Mouse (Mus musculus): ENCODE results near the gene Wnt5a.

Wnt5a gene

DNA sequence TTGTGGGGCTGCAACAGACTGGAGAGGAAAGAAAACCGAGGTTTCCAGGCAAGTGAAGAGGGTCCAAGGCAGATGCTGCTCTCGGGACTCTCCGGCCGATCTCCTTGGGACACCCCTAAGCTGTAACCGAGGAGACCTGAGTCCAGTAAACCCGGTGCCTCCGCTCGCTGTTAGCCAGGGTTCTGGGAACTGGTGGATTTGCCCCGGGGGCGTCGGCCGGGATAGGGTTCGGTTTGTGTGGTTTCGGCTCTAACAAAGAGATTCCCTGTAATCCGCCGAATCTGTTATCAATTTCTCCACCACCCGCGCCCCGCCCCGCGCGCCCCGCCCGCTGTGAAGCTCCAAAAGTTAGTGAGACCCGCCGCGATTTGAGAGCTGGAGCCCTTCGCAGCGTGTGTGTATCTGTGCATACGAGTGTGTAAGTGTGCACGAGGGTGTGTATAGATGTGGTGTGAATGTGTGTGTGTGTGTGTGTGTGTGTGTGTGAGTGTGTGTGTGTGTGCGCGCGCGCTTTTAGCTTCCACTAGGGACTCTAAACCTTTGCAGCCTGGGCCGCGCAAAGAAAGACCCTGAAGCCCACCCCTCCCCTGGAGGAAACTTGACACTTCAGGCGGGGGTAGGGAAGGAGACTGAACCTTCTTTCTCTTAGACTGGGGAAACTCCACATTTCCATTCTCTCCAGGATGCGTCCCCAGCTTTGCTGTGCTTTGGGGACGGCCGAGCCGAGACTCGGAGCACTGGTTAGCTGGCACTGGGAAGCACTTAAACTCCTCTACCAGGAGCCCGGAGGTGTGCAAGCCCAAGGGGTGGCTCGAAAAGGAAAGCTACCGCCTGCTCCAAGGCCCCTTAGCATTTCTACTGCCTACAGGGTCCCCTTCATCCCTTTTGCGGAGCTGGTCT lies 5.1 kb downstream of the Wnt5a start:
- peak; percentile 43 for DNase-seq (ENCODE audit: low spot score)

DNA sequence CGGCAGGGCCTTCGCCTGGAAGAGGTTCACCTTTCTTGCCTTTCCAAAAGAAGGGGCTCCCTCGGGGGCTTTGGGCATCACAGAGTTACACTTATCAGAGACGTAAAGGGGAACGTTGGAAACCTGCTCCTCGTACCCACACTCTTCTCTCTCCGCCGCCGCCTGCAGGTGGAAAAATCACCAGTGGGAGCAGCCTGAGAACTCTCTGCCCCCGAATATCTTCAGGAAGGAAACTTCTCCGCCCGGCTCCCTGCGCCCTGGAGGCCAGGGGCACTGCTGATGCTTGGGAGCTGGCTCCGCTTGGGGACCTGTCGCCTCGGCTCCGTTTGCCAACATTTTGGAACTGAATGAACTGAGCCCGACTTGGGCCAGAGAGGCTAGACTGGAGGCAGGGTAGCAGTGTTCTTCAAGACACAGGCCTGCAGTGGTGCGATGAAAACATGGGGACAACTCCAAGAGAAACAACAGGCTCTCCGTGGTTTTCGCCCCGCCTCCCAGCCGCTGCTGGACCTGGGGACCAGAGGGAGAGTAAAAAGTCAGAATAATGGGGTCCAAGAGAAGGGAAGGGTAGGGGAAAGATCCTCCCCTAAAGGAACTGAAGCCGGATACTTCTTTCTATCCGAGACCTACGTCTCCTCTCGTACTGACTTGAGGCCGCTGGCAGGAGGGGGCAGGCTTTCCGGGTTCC lies 5.9 kb downstream of the Wnt5a start:
- DNase-seq (ENCODE audit: low spot score): peak; percentile 34

- peak; percentile 27 for DNase-seq (ENCODE audit: low spot score)
Observed at GRCm38 (mm10) chr14:28511029-28511651, 6.6 kb downstream of the Wnt5a start.

DNA sequence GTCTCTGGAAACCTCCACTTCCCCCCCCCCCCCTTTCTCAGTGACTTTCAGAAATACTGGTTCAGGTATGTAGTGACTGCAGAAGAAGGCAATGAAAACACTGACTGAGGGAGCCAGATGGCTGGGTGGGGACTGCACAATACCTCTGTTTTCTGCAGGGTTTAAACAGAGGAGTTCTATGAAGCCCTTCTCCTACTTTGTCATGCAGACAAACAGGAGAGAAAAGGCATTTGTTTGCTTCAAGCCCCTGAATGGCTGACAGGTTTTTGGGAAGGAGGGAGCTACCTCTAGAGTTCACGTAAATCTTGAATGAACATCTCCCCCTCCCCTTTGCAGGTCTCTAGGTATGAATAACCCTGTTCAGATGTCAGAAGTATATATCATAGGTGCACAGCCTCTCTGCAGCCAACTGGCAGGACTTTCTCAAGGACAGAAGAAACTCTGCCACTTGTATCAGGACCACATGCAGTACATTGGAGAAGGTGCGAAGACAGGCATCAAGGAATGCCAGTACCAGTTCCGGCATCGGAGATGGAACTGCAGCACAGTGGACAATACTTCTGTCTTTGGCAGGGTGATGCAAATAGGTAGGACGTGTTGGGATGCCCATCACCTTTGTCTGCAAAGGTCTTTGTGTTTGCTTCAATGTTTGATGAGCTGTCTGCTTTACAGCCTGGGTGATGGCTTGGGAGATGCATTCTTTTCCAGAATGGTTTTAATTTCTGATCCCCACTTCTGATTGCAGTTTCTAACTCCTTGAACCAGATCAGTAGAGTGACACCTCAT lies 8.4 kb downstream of the Wnt5a start:
- no peak for DNase-seq (ENCODE audit: low spot score)

- no peak for DNase-seq (ENCODE audit: low spot score)
Observed at GRCm38 (mm10) chr14:28514171-28514570, 9.6 kb downstream of the Wnt5a start.

- no peak for DNase-seq (ENCODE audit: low spot score)
Observed at GRCm38 (mm10) chr14:28515331-28515730, 10.8 kb downstream of the Wnt5a start.

GRCm38 (mm10) chr14:28517631-28518560 lies 13.3 kb downstream of the Wnt5a start:
- DNase-seq (ENCODE audit: low spot score): no peak

- no peak for DNase-seq (ENCODE audit: low spot score)
Observed at GRCm38 (mm10) chr14:28521106-28521505, 16.6 kb downstream of the Wnt5a start.

GRCm38 (mm10) chr14:28522611-28523010 lies 18.1 kb downstream of the Wnt5a start:
- DNase-seq (ENCODE audit: low spot score): no peak

DNA sequence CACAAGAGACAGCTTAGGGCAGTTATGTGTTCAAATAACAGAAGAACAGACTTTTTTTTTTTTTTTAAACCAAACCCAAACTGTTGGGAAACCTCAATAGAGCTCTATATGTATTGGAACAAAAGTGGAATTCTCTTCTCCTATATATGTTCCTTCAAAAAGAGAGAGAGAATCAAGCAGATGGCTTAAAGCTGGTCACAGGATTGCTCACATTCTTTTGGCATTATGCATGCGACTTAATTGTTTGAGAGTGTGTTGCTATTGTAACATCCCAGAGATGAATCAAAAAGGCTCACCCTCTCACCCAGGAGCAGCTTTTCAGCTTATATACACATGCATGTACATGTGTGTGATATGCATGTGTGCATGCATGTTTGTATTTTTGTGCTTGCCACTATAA lies 21.0 kb downstream of the Wnt5a start:
- DNase-seq (ENCODE audit: low spot score): no peak

DNA sequence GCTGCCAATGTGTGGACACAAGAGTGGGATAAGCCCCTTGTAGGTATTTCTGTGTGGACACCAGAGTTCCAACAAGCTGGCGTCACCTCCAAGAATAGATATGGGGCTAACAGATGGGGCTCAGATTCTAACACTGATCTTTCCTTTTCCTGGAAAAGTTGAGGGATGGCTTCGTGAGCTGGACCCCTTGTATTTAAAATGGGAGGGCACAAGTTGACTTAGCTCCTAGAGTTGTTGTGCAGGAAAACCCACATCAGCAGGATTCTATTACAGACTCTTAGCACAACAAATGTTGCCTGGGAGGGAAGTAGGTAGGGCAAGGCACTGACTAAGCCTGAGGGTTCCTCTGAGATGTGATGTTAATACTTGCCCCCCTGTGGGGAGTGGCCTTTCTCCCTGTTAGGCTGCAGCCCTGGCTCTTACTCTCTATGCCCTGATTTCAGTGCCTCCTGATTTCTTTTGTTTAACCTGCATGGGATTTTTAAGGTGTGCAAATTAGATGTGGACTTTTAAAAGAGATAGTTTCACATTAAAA lies 23.7 kb downstream of the Wnt5a start:
- DNase-seq (ENCODE audit: low spot score): no peak

- no peak for DNase-seq (ENCODE audit: low spot score)
Observed at GRCm38 (mm10) chr14:28531531-28531930, 27.0 kb downstream of the Wnt5a start.

DNA sequence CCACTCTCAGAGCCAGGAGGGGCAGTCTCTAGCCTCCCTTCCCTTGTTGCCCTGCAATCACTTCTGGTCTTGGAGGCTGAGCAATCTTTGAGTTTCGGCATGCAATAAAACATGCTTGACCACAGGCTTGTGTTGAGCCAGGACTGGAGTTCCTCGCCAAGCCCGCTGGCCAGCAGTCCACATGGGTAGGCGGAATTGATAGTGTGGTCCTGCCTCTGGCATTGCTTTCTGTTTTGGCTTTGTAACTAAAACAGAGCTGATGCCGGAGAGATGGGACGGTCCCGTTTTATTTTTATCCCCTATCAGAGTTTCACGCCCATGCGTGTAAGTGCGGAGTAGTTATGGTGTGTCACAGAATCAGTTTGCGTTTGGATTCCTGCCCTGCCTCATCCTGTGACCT lies 28.4 kb downstream of the Wnt5a start:
- peak; percentile 53 for DNase-seq (ENCODE audit: low spot score)

- no peak for DNase-seq (ENCODE audit: low spot score)
Observed at GRCm38 (mm10) chr14:28533876-28534275, 29.3 kb downstream of the Wnt5a start.

DNA sequence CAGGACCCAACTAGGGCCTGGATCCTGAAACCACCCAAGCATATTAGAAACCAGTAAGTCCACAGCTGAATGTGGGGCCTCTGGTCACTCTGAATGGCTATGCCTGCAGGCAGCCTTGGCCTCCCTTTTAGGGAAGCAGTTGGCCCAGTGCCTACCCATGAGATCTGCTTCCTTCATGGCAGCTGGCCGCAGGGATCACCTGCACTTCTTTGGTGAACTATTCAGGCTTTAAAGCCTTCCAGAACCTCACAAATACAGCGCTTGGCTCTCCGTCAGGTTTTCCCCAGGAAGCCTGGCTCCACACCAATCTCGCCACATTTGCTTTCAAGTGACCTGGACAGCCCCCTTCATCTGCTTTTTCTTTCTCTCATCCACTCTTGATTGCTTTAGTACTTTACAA lies 31.3 kb downstream of the Wnt5a start:
- peak; percentile 38 for DNase-seq (ENCODE audit: low spot score)

- no peak for DNase-seq (ENCODE audit: low spot score)
Observed at GRCm38 (mm10) chr14:28539577-28539976, 35.0 kb downstream of the Wnt5a start.

DNA sequence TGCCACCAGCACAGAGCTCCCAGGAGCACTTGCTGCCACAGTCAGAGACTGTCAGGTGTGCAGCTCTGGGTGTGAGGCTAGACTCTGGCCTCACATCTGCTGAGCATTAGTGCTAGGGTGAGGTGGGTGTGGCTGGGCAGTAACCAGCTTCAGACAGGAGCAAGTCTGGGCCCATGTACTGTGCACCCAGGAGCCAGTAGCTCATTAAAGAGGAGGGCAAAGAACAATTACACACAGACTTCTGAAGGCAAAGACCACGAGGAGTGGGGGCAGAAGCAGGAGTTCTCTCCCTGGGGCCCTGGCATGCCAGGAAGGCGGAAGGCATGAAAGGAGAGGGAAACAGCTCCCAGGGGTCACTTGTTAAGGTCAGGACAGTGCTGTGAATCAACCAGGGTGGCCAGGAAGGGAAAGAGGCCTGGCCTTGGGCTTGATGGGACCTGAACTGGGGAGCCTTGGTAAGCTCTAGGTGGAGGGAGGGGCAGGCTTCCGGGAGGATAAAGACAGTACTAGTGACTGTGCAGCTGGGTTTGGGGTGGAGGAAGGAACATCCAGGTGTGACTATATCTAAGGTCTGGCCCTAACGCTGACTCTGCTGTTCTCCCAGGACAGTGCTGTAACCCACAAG lies 37.7 kb downstream of the Wnt5a start:
- DNase-seq (ENCODE audit: low spot score): no peak

DNA sequence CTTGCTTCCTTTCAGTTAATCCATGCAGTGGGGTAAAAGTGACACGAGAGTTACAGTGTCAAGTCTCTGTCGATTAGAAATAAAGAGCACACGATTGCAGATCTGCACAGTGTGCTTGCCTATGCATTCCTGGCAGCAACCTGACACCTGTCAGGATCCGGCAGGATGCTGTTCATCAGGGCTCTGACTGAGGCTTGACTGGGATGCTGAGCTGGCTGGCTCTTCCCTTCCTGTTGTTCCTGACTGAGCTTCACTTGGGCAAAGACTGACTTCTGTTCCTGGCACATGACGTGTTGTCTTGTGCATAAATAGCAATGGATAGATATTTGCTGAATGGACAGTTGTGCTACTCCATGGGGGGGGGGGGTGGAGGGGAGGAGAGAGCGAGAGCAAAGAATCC lies 57.3 kb downstream of the Wnt5a start:
- no peak for DNase-seq (ENCODE audit: low spot score)
